Mouse (Mus musculus) skeletal muscle tissue, adult 2 months (tissue): Measurements from ENCODE around the gene Rcc1.
"Not testable (repeated sequence)": the region's sequence is repeated elsewhere in the genome, so short reads cannot be mapped to it uniquely, and the experiment has no call there.

Experiments
- DNase-seq: peaks from one replicate; pipeline ENCODE4 v3.0.0-alpha.2; 2012; ENCODE audit warnings: low read depth, low spot score

The Rcc1 gene

DNA sequence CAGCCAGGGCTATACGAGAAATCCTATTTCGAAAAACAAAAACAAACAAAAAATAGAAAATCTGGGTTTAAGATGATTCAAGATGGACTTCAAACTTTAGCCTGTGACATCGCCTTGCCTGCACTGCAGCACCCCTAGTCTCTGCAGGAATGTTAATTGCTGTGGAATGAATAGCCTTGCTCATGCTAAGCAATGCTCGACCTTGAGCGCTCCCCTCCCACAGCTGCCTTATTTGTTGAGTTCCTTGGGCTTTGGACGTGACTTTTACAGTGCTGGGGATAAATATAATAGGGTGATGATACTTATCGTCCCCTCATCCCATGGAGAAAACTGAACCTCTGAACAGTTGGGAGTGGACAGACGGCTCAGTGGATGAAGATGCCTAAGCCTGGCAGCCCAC is 37.7 kb downstream of the Rcc1 start:
- DNase-seq = no peak

DNA sequence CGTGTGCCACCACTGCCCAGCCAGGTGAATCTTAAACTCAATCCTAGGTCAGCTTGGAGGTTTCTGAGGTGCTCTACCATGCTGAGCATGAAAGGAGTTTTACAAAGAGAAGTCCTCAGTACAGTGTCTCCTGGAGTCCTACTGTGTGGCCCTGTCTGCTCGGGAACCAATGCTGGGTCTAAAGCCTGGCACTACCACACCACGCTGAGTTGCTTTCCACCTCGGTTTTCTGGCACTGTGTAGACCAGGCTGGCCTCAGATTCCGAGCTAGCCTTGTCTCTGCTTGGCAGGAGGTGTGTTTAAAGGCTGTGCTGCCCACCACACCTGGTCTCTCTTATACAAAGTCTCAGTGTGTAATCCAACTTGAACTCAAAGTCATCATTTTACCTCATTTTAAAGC is 40.8 kb downstream of the Rcc1 start:
- DNase-seq = no peak

GRCm38 (mm10) chr4:132311801-132312200 is 41.6 kb downstream of the Rcc1 start:
- no peak for DNase-seq

- no peak for DNase-seq
Measured at GRCm38 (mm10) chr4:132311209-132311608, 42.2 kb downstream of the Rcc1 start.

DNA sequence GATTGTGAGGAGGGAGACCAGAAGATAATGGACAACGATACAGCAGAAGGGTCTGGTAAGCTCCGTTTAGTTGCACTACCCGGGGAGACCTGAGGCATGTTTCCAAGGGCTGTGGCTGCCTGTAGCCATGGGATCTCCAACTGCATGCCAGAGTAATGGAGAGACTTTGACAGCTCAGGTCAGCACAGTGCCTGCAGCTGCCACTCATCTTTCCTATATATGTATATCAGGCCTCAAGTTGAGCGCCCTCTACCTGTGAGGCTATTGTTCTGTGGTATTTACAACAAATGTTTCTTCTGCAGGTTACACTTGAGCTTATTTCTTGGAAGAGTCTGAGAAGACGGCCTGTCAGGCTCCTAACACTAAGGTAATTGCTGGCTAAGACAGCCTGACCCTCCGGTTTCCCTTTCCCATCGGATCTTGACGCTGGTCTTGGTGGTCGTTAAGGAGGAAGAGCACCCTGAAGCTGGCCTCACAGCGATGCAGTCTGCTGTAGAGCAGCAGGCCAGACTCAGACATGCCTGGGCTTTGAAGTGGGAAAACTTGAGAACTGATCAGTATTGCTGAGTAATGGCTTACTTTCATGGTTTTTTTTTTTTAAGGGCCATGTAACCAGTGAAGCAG is 43.4 kb downstream of the Rcc1 start:
- DNase-seq = peak; percentile 58

- no peak for DNase-seq
Measured at GRCm38 (mm10) chr4:132309140-132309848, 44.1 kb downstream of the Rcc1 start.

DNA sequence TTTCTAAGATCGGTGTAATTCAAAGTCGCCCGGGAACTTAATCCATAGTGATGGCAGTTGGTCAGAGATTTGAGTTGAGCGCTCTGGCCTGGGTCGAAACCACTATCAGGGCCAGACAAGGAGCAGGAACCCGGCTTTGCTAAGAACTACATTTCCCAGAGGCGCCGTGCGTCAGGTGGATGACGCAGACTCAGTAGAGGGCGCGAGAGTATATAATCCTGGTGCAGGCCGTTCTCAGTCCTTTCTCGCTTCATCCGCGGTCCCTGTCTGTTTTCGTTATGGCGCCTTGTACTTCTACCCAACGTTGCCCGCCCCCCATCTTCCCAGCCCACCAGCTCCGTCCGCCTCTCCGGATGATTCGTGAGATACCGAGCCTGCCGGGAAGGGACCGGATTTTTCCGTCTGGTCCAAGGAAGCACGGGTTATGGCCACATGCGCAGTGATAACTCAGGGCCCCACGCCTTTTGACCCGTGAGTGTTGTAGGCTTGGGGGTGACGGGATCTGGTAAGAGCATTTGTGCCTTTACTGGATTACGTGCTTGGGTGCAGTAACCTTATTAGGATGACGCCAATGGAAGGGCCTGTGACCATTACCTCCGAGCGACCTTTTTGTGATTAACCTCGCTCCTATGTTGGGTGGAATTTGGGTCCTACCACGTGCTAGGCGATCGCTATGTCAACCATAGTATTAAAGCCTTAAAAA is 44.8 kb downstream of the Rcc1 start:
- DNase-seq = peak; percentile 96

- DNase-seq = no peak
Measured at GRCm38 (mm10) chr4:132306004-132306403, 47.4 kb downstream of the Rcc1 start.

GRCm38 (mm10) chr4:132305276-132305675 is 48.1 kb downstream of the Rcc1 start:
- DNase-seq = no peak

DNA sequence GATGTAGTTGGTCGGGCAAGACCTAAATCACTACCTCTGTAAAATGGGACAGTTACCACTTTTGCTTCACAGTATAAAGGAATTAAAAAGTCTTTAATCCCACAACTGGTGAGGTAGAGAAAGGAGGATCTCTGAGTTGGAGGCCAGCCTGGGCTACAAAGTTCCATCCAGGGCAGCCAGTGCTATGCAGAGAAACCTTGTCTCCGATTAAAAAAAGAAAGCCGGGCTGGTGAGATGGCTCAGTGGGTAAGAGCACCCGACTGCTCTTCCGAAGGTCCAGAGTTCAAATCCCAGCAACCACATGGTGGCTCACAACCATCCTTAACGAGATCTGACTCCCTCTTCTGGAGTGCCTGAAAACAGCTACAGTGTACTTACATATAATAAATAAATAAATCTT is 49.9 kb downstream of the Rcc1 start:
- not testable (repeated sequence) for DNase-seq

DNA sequence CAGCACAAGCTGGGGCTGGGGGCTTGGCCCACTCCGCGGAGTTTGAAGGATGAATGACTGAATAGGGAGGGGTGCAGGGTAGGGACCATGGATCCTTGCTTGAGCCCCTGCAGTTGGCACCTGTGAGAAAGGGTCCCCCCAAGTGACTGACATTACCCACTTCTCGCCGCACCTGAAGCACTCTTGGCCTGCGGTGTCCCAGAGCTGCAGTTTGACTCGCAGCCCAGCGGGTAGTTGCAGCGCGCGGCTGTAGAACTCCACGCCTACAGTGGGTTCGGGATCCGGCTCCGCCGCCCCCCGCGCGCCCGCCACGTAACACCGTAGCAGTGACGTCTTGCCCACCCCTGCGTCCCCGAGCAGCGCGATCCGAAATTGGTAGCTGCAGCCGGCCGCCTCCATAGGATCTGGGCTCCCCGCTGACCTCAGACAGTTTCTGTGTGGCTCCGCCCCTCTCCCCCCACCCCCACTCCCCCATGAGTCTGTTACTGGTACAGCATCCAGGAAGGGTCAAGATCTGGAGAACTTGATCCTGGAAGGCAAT is 50.4 kb downstream of the Rcc1 start, which contains the start of gene Rab42:
Rab42 (minus strand) TSS at position 447 of the 541 bp plus-strand sequence.
- DNase-seq = peak; percentile 28

DNA sequence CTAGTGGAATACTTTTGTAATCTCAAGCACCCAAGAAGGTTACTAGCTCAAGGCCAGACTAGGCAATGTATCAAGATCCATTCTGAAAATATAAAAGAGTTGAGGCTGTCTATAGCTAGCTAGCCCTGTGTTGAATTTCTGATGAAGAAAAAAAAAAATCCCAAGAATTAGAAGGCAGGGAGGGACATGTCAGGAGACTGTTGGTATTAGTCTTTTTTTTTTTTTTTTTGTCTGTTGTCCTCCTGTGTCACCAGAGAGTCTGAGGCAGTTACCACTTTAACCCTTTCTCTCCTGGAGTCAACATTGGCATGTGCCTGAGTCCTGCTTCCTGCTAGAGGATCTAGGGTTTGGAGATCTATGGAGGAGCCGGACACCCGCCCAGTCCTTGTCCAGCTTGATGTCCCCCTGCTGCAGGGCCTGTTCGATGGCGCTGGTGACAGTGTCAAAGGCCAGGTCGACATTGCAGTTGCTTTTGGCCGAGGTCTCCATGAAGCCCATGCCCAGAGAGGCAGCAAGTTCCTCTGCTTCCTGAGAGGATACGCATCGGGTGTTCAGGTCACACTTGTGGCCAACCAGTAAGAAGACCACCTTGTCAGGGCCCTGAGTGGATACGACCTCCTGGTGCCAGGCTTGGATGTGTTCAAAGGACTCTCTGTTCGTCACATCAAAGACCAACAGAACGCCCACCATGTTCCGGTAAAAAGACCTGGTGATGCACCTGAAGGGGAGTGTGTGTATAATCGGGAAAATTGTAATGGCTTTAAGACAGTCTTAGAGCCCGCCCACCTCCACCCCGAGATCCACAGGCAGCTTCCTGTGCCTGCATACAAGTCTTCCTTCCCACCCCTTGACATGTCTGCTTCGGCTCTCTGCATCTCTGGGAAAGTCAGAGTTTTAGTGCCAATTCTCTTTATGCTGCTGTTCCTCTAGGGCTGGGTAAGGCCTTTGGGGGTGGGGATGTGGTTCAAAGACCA is 51.2 kb downstream of the Rcc1 start:
- no peak for DNase-seq

- DNase-seq = peak; percentile 27
Measured at GRCm38 (mm10) chr4:132301486-132301885, 51.9 kb downstream of the Rcc1 start.

- no peak for DNase-seq
Measured at GRCm38 (mm10) chr4:132299849-132300248, 53.6 kb downstream of the Rcc1 start.

DNA sequence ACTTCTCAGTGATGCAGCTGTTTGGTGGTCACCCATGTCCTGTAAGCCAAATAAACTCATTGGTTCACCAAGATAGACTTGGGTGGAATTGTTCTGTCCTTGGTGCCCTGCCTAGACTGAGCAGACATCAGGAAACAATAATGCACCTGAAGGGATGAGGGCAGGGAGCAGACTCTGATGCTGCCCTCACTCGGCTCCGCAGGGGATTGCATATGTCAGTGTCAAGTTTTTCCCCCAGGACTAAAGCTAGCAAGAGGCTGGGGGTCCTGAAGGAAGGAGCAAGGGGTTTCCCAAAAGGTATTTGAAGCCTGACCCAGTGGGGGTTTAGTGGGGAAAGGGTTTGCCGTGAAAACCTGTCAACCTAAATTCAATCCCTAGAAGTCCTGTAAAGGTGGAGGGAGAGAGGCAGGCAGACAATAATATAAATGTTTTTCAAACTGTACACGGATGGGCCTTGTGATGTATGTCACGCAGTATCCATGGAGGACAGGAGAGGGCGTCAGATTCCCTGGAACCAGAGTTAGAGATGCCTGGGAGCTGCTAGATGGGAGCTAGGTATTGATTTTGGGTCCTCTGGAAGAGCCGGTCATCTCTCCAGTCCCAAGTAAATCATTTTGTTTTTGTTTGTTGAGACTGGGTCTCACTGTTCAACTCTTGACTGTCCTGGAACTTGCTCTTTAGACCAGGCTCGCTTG is 57.6 kb downstream of the Rcc1 start:
- no peak for DNase-seq

GRCm38 (mm10) chr4:132293682-132294240 is 59.6 kb downstream of the Rcc1 start:
- no peak for DNase-seq

DNA sequence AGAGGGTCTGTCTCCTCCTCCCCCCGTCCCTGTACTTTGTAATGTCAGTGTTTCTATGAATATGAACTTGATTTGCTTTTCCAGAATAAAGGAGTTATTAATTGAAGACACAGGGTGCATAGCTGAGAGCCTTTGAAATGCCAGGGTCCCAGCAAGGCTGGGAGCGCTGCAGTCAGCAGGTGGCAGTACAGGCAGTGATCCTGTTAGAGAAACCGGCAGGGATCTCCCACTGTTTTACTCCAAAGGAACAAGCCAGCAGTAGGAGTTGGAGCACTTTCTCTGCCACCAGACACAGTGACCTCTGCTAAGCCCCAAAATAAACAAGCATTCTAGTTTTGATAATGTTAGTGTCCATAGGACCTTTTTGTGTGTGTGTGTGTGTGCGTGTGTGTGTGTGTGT is 60.4 kb downstream of the Rcc1 start:
- DNase-seq = no peak

- no peak for DNase-seq
Measured at GRCm38 (mm10) chr4:132291624-132292335, 61.6 kb downstream of the Rcc1 start.

GRCm38 (mm10) chr4:132291056-132291455 is 62.3 kb downstream of the Rcc1 start:
- DNase-seq = no peak

DNA sequence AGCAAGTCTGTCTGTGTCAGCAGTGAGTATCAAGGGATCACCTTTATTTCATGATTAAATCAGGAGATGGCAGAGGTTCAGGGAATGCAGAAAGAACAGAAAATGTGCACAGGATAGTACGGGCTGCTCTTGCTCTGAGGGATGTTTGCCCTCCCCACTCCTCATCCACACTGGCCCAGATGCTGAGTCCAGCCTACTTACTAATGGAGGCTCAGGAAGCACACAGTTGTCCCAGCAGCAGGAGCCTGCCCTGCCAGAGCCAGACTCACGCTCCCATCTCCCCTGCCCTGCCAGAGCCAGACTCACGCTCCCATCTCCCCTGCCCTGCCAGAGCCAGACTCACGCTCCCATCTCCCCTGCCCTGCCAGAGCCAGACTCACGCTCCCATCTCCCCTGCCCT is 64.6 kb downstream of the Rcc1 start:
- not testable (repeated sequence) for DNase-seq
